ENCODE assay signal across 8 mouse cellular contexts in genomic region chr1:134059739-134060695, GRCm38 (mm10). TPM values are rescaled to one million over a fixed set of nuclear protein-coding genes. Genes with fewer than 3 reads are reported as not detected.
DNase-seq lines count a peak whose midpoint lies in the region; ATAC-seq and TF ChIP-seq lines count a peak whose summit lies in the region.

No protein-coding gene starts in this region.

- WGBS in forebrain, embryonic 15.5 days, result 65% methylated on average over 16 of the region's 16 CpGs
- WGBS in liver, embryonic 14.5 days (ENCODE audit: insufficient replicate concordance), result 53% methylated on average over 16 of the region's 16 CpGs
- 56% methylated on average over 16 of the region's 16 CpGs for WGBS in stomach, postnatal 0 days

- no peaks in the 10 kb centered on the region for H3K9me3 ChIP-seq in forebrain, embryonic 15.5 days
- no peaks in the 10 kb centered on the region for H3K9me3 ChIP-seq in liver, embryonic 14.5 days (ENCODE audit: control insufficient read depth, low read length)
- no peaks in the 10 kb centered on the region for H3K9me3 ChIP-seq in stomach, postnatal 0 days (ENCODE audit: control insufficient read depth, low read length)

- H3K36me3 ChIP-seq in forebrain, embryonic 15.5 days, result no peaks in the 10 kb centered on the region
- no peaks in the 10 kb centered on the region for H3K36me3 ChIP-seq in liver, embryonic 14.5 days (replicated peaks; ENCODE audit: control insufficient read depth, insufficient read depth, low read depth)
- H3K36me3 ChIP-seq in stomach, postnatal 0 days (ENCODE audit: control insufficient read depth, insufficient read depth, low read length), result no peaks in the 10 kb centered on the region

- H3K4me3 ChIP-seq in forebrain, embryonic 15.5 days, result peak overlapping the region; percentile 40
- H3K4me3 ChIP-seq in liver, embryonic 14.5 days (ENCODE audit: insufficient read depth in 1 of 2, low read depth in 2 of 2, low read length in 2 of 2), result peak overlapping the region; percentile 25 to 60
- H3K4me3 ChIP-seq in stomach, postnatal 0 days (ENCODE audit: low read depth, low read length), result peak overlapping the region; percentile 32

- TF ChIP-seq EP300 in liver, embryonic 14.5 days (IDR thresholded peaks at IDR 0.05; ENCODE audit: low read depth), result peak; percentile 53; the same call in 1 of the 2 replicates
- no peak for TF ChIP-seq EP300 in stomach, postnatal 0 days (optimal IDR thresholded peaks at IDR 0.05)

- H3K27ac ChIP-seq in forebrain, embryonic 15.5 days (replicated peaks), result peak overlapping the region; percentile 98
- H3K27ac ChIP-seq in liver, embryonic 14.5 days, result peak overlapping the region; percentile 90
- peak overlapping the region; percentile 99 for H3K27ac ChIP-seq in stomach, postnatal 0 days (replicated peaks)

- DNase-seq in cerebellum, adult 9-11 months, result peak; percentile 49
- no peak for DNase-seq in cerebellum, postnatal 4 days (ENCODE audit: low spot score in 2 of 2)
- DNase-seq in CD4-positive, CD25-positive, alpha-beta regulatory T cell, adult 2 months (ENCODE audit: low read depth, low spot score), result peak; percentile 84
- no peak for DNase-seq in liver, embryonic 14.5 days (ENCODE audit: low read depth in 3 of 3, low spot score in 3 of 3)
- no peak for DNase-seq in stomach, postnatal 0 days (ENCODE audit: low spot score)
- no peak for DNase-seq in layer of hippocampus, postnatal 36 days
- DNase-seq in right cerebral cortex, postnatal 36 days (ENCODE audit: low spot score in 2 of 2), result no peak

- peaks cover 52% of the 10 kb centered on the region for H3K4me1 ChIP-seq in forebrain, embryonic 15.5 days
- H3K4me1 ChIP-seq in liver, embryonic 14.5 days (replicated peaks; ENCODE audit: control insufficient read depth in 2 of 2, insufficient read depth in 2 of 2, low read length in 1 of 2), result peaks cover 62 to 74% of the 10 kb centered on the region in 2 experiments
- peaks cover 31% of the 10 kb centered on the region for H3K4me1 ChIP-seq in stomach, postnatal 0 days (replicated peaks; ENCODE audit: control insufficient read depth, insufficient read depth)

- peak overlapping the region; percentile 66 for H3K4me2 ChIP-seq in forebrain, embryonic 15.5 days (replicated peaks)
- H3K4me2 ChIP-seq in liver, embryonic 14.5 days (ENCODE audit: low read depth), result peak overlapping the region; percentile 97
- peak overlapping the region; percentile 65 for H3K4me2 ChIP-seq in stomach, postnatal 0 days (replicated peaks; ENCODE audit: low read depth)

- no peak for ATAC-seq in forebrain, embryonic 15.5 days (replicated peaks)
- ATAC-seq in liver, embryonic 14.5 days (ENCODE audit: insufficient read depth), result peak; percentile 0; the same call in 1 of the 2 replicates
- no peak for ATAC-seq in stomach, postnatal 0 days (ENCODE audit: low FRiP score, low TSS enrichment)

- H3K27me3 ChIP-seq in forebrain, embryonic 15.5 days, result no peaks in the 10 kb centered on the region
- H3K27me3 ChIP-seq in liver, embryonic 14.5 days (ENCODE audit: control insufficient read depth, insufficient read depth, low read length), result peaks cover 27% of the 10 kb centered on the region
- no peaks in the 10 kb centered on the region for H3K27me3 ChIP-seq in stomach, postnatal 0 days (ENCODE audit: control insufficient read depth, insufficient read depth, low read length)

- peak overlapping the region; percentile 47; the same call in 1 of the 2 replicates for H3K9ac ChIP-seq in forebrain, embryonic 15.5 days (replicated peaks)
- peak overlapping the region; percentile 77 for H3K9ac ChIP-seq in liver, embryonic 14.5 days (replicated peaks)
- peak overlapping the region; percentile 60 for H3K9ac ChIP-seq in stomach, postnatal 0 days (ENCODE audit: low read length)

- peak; percentile 84 for TF ChIP-seq CTCF in liver, embryonic 14.5 days (IDR thresholded peaks at IDR 0.05; ENCODE audit: low read depth)
- peak; percentile 74 for TF ChIP-seq CTCF in stomach, postnatal 0 days (IDR thresholded peaks at IDR 0.05; ENCODE audit: low read depth)

RNA-seq across cellular contexts. Expression of gene Btg2, which starts 18.9 kb away (rescaled TPM):
- polyA plus RNA-seq in forebrain, embryonic 15.5 days (2015; fragmentation: Nextera tagmentation; extraction: Ambion mirVana), result 69.4 and 76.8 TPM in 2 replicates
- 40.1 and 45.3 TPM in 2 replicates for polyA plus RNA-seq in liver, embryonic 14.5 days (2012; rRNA removed)
- polyA plus RNA-seq in liver, embryonic 14.5 days (2014; fragmentation: Nextera tagmentation; extraction: Ambion mirVana), result 78.2 and 85.2 TPM in 2 replicates
- polyA plus RNA-seq in stomach, postnatal 0 days (2015; fragmentation: Nextera tagmentation; extraction: Ambion mirVana), result 85.9 and 96.8 TPM in 2 replicates
- 10 to 100 TPM; 18.7 to 18.9 TPM for total RNA-seq in layer of hippocampus, postnatal 36 days (2021)

RNA-seq across cellular contexts. Expression of gene Fmod, which starts 23.0 kb away (rescaled TPM):
- polyA plus RNA-seq in forebrain, embryonic 15.5 days (2015; fragmentation: Nextera tagmentation; extraction: Ambion mirVana), result 4.2 and 6.4 TPM in 2 replicates
- polyA plus RNA-seq in liver, embryonic 14.5 days (2012; rRNA removed), result 1.1 TPM in 2 replicates
- polyA plus RNA-seq in liver, embryonic 14.5 days (2014; fragmentation: Nextera tagmentation; extraction: Ambion mirVana), result 1.1 and 1.6 TPM in 2 replicates
- polyA plus RNA-seq in stomach, postnatal 0 days (2015; fragmentation: Nextera tagmentation; extraction: Ambion mirVana), result 7.9 and 9.0 TPM in 2 replicates
- 1 to 10 TPM; 4.0 to 7.8 TPM for total RNA-seq in layer of hippocampus, postnatal 36 days (2021)

RNA-seq across cellular contexts. Expression of gene Chit1, which starts 51.0 kb away (rescaled TPM):
- 0.17 and 0.24 TPM in 2 replicates for polyA plus RNA-seq in forebrain, embryonic 15.5 days (2015; fragmentation: Nextera tagmentation; extraction: Ambion mirVana)
- 0.08 and 0.09 TPM in 2 replicates for polyA plus RNA-seq in liver, embryonic 14.5 days (2012; rRNA removed)
- not detected in 2 replicates for polyA plus RNA-seq in liver, embryonic 14.5 days (2014; fragmentation: Nextera tagmentation; extraction: Ambion mirVana)
- 38.5 and 45.1 TPM in 2 replicates for polyA plus RNA-seq in stomach, postnatal 0 days (2015; fragmentation: Nextera tagmentation; extraction: Ambion mirVana)
- total RNA-seq in layer of hippocampus, postnatal 36 days (2021), result not detected

Comparison
In these comparisons a context has a peak if more than half of its experiments do, and no peak if none do; other contexts are left out.
1. DNase-seq: peak in cerebellum, adult 9-11 months (single experiment) and CD4-positive, CD25-positive, alpha-beta regulatory T cell, adult 2 months (single experiment); none in cerebellum, postnatal 4 days (0 of 2), liver, embryonic 14.5 days (0 of 3), stomach, postnatal 0 days (single experiment), layer of hippocampus, postnatal 36 days (0 of 2) and right cerebral cortex, postnatal 36 days (0 of 2).
2. RNA of gene Chit1, which starts 51.0 kb away (polyA plus RNA-seq): 38.5 to 45.1 TPM in stomach, postnatal 0 days; 0.17 to 0.24 TPM in forebrain, embryonic 15.5 days and 0.08 to 0.09 TPM in liver, embryonic 14.5 days; every median in the first group is over 10 times any median in the second.
3. Peak in every context shown above with its lines, with median percentiles within 50 percentile points of each other: H3K27ac ChIP-seq, H3K4me2 ChIP-seq, H3K4me3 ChIP-seq and H3K9ac ChIP-seq.